Mouse (Mus musculus): ENCODE data around the gene Pilra. TPM values are rescaled to one million over a fixed set of nuclear protein-coding genes. Genes with fewer than 3 reads are reported as not detected.
A peak's percentile ranks its signal among the peaks of the same experiment; 100 is the strongest.

Pilra gene
- total and polyA plus RNA-seq, 2 experiments from 2014 or later: 0.14 to 0.17 TPM

GRCm38 (mm10) chr5:137822126-137822525, 14.0 kb downstream of the Pilra start:
- Histone ChIP-seq H3K27me3 (ENCODE audit: insufficient read depth, low read length) (no peaks in the 10 kb centered on the region), H3K4me3 (ENCODE audit: low read depth, low read length) (no peak overlapping the region), H3K9me3 (ENCODE audit: low read length) (no peaks in the 10 kb centered on the region), H3K36me3 (ENCODE audit: insufficient read depth) (no peaks in the 10 kb centered on the region), H3K4me2 (ENCODE audit: low read depth) (no peak overlapping the region), H3K27ac (ENCODE audit: low read depth, low read length) (no peak overlapping the region), H3K9ac (no peak overlapping the region), H3K4me1 (ENCODE audit: insufficient read depth) (no peaks in the 10 kb centered on the region)
- no peak for DNase-seq
- ATAC-seq: no peak
- no peak for TF ChIP-seq CTCF (IDR thresholded peaks at IDR 0.05; ENCODE audit: low read depth)
- 64% methylated on average over 4 of the region's 4 CpGs for WGBS

GRCm38 (mm10) chr5:137817466-137818222, 18.4 kb downstream of the Pilra start:
- Histone ChIP-seq H3K9me3 (ENCODE audit: low read length) (no peaks in the 10 kb centered on the region), H3K4me3 (ENCODE audit: low read depth, low read length) (no peak overlapping the region), H3K4me1 (ENCODE audit: insufficient read depth) (no peaks in the 10 kb centered on the region), H3K27me3 (ENCODE audit: insufficient read depth, low read length) (no peaks in the 10 kb centered on the region), H3K27ac (ENCODE audit: low read depth, low read length) (no peak overlapping the region), H3K9ac (no peak overlapping the region), H3K4me2 (ENCODE audit: low read depth) (no peak overlapping the region), H3K36me3 (ENCODE audit: insufficient read depth) (no peaks in the 10 kb centered on the region)
- no peak for DNase-seq
- ATAC-seq: no peak
- 72% methylated on average over 4 of the region's 4 CpGs for WGBS
- TF ChIP-seq CTCF (IDR thresholded peaks at IDR 0.05; ENCODE audit: low read depth): no peak

GRCm38 (mm10) chr5:137808316-137808715, 27.8 kb downstream of the Pilra start:
- 90% methylated on average over 5 of the region's 5 CpGs for WGBS
- H3K36me3 ChIP-seq (ENCODE audit: insufficient read depth): no peaks in the 10 kb centered on the region
- H3K4me1 ChIP-seq (ENCODE audit: insufficient read depth): no peaks in the 10 kb centered on the region
- H3K4me2 ChIP-seq (ENCODE audit: low read depth): no peak overlapping the region
- H3K9ac ChIP-seq: no peak overlapping the region
- ATAC-seq (no peak), DNase-seq (no peak)
- no peak for TF ChIP-seq CTCF (IDR thresholded peaks at IDR 0.05; ENCODE audit: low read depth)
- no peaks in the 10 kb centered on the region for H3K9me3 ChIP-seq (ENCODE audit: low read length)
- H3K4me3 ChIP-seq (ENCODE audit: low read depth, low read length): no peak overlapping the region
- H3K27me3 ChIP-seq (ENCODE audit: insufficient read depth, low read length): no peaks in the 10 kb centered on the region
- no peak overlapping the region for H3K27ac ChIP-seq (ENCODE audit: low read depth, low read length)

- Histone ChIP-seq H3K27ac (ENCODE audit: low read depth, low read length) (no peak overlapping the region), H3K36me3 (ENCODE audit: insufficient read depth) (no peaks in the 10 kb centered on the region), H3K4me3 (ENCODE audit: low read depth, low read length) (no peak overlapping the region), H3K4me2 (ENCODE audit: low read depth) (no peak overlapping the region), H3K4me1 (ENCODE audit: insufficient read depth) (no peaks in the 10 kb centered on the region), H3K27me3 (ENCODE audit: insufficient read depth, low read length) (no peaks in the 10 kb centered on the region), H3K9me3 (ENCODE audit: low read length) (no peaks in the 10 kb centered on the region), H3K9ac (no peak overlapping the region)
- ATAC-seq: no peak
- WGBS: 76% methylated on average over 1 of the region's 1 CpGs
- no peak for TF ChIP-seq CTCF (IDR thresholded peaks at IDR 0.05; ENCODE audit: low read depth)
- no peak for DNase-seq
These were observed 29.9 kb downstream of the Pilra start for GRCm38 (mm10) chr5:137806158-137806557.

GRCm38 (mm10) chr5:137800917-137801316, 35.2 kb downstream of the Pilra start:
- H3K27me3 ChIP-seq (ENCODE audit: insufficient read depth, low read length): no peaks in the 10 kb centered on the region
- H3K9ac ChIP-seq: no peak overlapping the region
- H3K4me1 ChIP-seq (ENCODE audit: insufficient read depth): no peaks in the 10 kb centered on the region
- no peak overlapping the region for H3K27ac ChIP-seq (ENCODE audit: low read depth, low read length)
- no peak overlapping the region for H3K4me2 ChIP-seq (ENCODE audit: low read depth)
- TF ChIP-seq CTCF (IDR thresholded peaks at IDR 0.05; ENCODE audit: low read depth): no peak
- no peak overlapping the region for H3K4me3 ChIP-seq (ENCODE audit: low read depth, low read length)
- H3K36me3 ChIP-seq (ENCODE audit: insufficient read depth): no peaks in the 10 kb centered on the region
- DNase-seq (no peak), ATAC-seq (no peak)
- H3K9me3 ChIP-seq (ENCODE audit: low read length): no peaks in the 10 kb centered on the region
- WGBS: 82% methylated on average over 3 of the region's 3 CpGs

- H3K9ac ChIP-seq: no peak overlapping the region
- no peaks in the 10 kb centered on the region for H3K27me3 ChIP-seq (ENCODE audit: insufficient read depth, low read length)
- H3K36me3 ChIP-seq (ENCODE audit: insufficient read depth): no peaks in the 10 kb centered on the region
- WGBS: 86% methylated on average over 3 of the region's 3 CpGs
- H3K27ac ChIP-seq (ENCODE audit: low read depth, low read length): no peak overlapping the region
- H3K4me2 ChIP-seq (ENCODE audit: low read depth): no peak overlapping the region
- no peaks in the 10 kb centered on the region for H3K4me1 ChIP-seq (ENCODE audit: insufficient read depth)
- no peak overlapping the region for H3K4me3 ChIP-seq (ENCODE audit: low read depth, low read length)
- ATAC-seq: no peak
- TF ChIP-seq CTCF (IDR thresholded peaks at IDR 0.05; ENCODE audit: low read depth): no peak
- no peaks in the 10 kb centered on the region for H3K9me3 ChIP-seq (ENCODE audit: low read length)
- no peak for DNase-seq
These were observed 39.5 kb downstream of the Pilra start for GRCm38 (mm10) chr5:137796606-137797005.

- Histone ChIP-seq H3K27ac (ENCODE audit: low read depth, low read length) (no peak overlapping the region), H3K9me3 (ENCODE audit: low read length) (no peaks in the 10 kb centered on the region), H3K9ac (no peak overlapping the region), H3K27me3 (ENCODE audit: insufficient read depth, low read length) (no peaks in the 10 kb centered on the region), H3K36me3 (ENCODE audit: insufficient read depth) (no peaks in the 10 kb centered on the region), H3K4me2 (ENCODE audit: low read depth) (no peak overlapping the region), H3K4me1 (ENCODE audit: insufficient read depth) (no peaks in the 10 kb centered on the region), H3K4me3 (ENCODE audit: low read depth, low read length) (no peak overlapping the region)
- TF ChIP-seq CTCF (IDR thresholded peaks at IDR 0.05; ENCODE audit: low read depth): peak; percentile 33; the same call in 1 of the 2 replicates
- ATAC-seq (no peak), DNase-seq (no peak)
These were observed 44.5 kb downstream of the Pilra start for GRCm38 (mm10) chr5:137791553-137791952.
